Mouse (Mus musculus) limb, embryonic 10.5 days (tissue): Measurements from ENCODE around the gene Fbxo24. TPM values are rescaled to one million over a fixed set of nuclear protein-coding genes. Genes with fewer than 3 reads are reported as not detected.

ENCODE experiments used
- DNase-seq: peaks from one replicate; pipeline ENCODE4 v3.0.0-alpha.2; 2017; ENCODE audit warnings: low spot score
- H3K27ac ChIP-seq: fragments of 300-500 bp; sonication (generic); 2 replicates; pipeline ENCODE4 v1.5.1; 2016; ENCODE audit warnings: mild to moderate bottlenecking
- H3K27me3 ChIP-seq: fragments of 300-500 bp; sonication (generic); 2 replicates; pipeline ENCODE4 v1.6.1; 2016; ENCODE audit warnings: low read depth, mild to moderate bottlenecking; ENCODE audit not compliant: poor library complexity, severe bottlenecking
- H3K36me3 ChIP-seq: fragments of 300-500 bp; sonication (generic); 2 replicates; pipeline ENCODE4 v1.6.1; 2016; ENCODE audit warnings: mild to moderate bottlenecking, moderate library complexity
- H3K4me1 ChIP-seq: fragments of 300-500 bp; sonication (generic); 2 replicates; pipeline ENCODE4 v1.6.1; 2016
- H3K4me3 ChIP-seq: fragments of 300-500 bp; sonication (generic); 2 replicates; pipeline ENCODE4 v1.5.1; 2016; ENCODE audit warnings: mild to moderate bottlenecking, moderate library complexity
- H3K9me3 ChIP-seq: fragments of 300-500 bp; sonication (generic); replicated peaks from 2 replicates; pipeline ENCODE4 v1.6.1; 2016; ENCODE audit warnings: mild to moderate bottlenecking
- WGBS: fragments of 180-500 bp; shearing (Covaris S2); methylation state at CpG from one replicate; pipeline ENCODE4 v1.1.7; 2016; 5-methylcytosine and 5-hydroxymethylcytosine counted together
- polyA plus RNA-seq: library from polyadenylated mRNA; unstranded; fragments of >200 nt; fragmentation: Nextera tagmentation; extraction: Ambion mirVana; gene quantifications from 2 replicates; pipeline ENCODE4 v1.2.1, GENCODE M21; 2016

Fbxo24 gene
- polyA plus RNA-seq, 1 experiment from 2014 or later = 0.60 TPM

- Histone ChIP-seq H3K4me3 (no peak overlapping the region), H3K27ac (no peak overlapping the region), H3K36me3 (peaks cover 48% of the 10 kb centered on the region), H3K4me1 (peaks cover 22% of the 10 kb centered on the region), H3K9me3 (no peaks in the 10 kb centered on the region), H3K27me3 (no peaks in the 10 kb centered on the region)
- WGBS = 94% methylated on average over 10 of the region's 10 CpGs
- DNase-seq = no peak
Measured at GRCm38 (mm10) chr5:137653366-137653765, 24.6 kb upstream of the Fbxo24 start.

GRCm38 (mm10) chr5:137652474-137652873 lies 23.7 kb upstream of the Fbxo24 start:
- no peaks in the 10 kb centered on the region for H3K27me3 ChIP-seq
- H3K4me1 ChIP-seq = peaks cover 31% of the 10 kb centered on the region
- H3K9me3 ChIP-seq = no peaks in the 10 kb centered on the region
- DNase-seq = peak; percentile 74
- peaks cover 43% of the 10 kb centered on the region for H3K36me3 ChIP-seq
- H3K4me3 ChIP-seq = no peak overlapping the region
- 0 out of 2 replicates have a peak overlapping the region, but pooled peaks have one; percentile 30 for H3K27ac ChIP-seq
- WGBS = 25% methylated on average over 3 of the region's 3 CpGs

DNA sequence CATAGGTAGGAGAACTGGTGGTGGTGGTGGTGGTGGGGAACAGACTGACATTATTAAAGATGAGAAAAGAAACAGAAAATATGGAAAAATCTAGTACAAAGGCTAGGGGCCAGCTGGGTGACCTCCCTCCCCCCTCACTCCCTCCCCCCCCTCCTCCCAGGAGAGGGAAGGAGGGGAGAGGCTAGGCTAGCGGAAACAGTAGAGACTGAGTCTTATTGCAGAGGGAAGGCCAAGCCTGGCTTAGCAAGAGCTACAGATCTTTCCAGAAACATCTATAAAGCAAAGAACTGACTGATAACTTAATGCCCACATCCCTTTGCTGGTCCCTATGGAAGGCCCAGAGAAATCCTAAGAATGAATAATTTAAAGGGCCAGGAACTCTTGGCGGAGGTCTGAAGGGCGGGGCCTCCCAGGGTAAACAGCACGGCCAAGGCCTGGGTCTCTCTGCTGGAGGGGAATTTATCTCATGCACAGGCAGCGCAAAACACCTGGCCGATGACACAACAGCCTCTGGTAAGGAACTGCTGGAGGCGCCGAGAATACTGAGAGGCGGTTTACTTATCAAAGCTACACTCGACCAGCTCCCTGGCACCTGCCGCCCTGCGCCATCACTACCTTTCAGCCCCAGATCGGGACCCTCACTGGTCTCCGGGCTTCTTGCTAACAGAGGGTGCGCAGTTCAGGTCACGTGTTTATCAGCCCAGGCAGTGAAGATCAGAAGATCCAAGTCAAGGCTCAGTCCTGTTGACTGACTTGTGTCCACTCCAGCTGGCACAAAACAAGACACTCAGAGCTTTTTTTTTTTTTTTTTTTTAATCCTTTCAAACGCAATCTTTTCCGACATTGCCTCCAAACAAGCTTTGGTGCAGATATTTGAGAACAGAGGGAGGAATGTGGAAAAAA lies 21.1 kb upstream of the Fbxo24 start:
- peak overlapping the region; percentile 28; the same call in 1 of the 2 replicates for H3K4me3 ChIP-seq
- DNase-seq = peak; percentile 50
- peak overlapping the region; percentile 53 for H3K27ac ChIP-seq
- peaks cover 45% of the 10 kb centered on the region for H3K4me1 ChIP-seq
- H3K27me3 ChIP-seq = peaks cover 25% of the 10 kb centered on the region
- H3K9me3 ChIP-seq = no peaks in the 10 kb centered on the region
- H3K36me3 ChIP-seq = peaks cover 36% of the 10 kb centered on the region
- 11% methylated on average over 18 of the region's 18 CpGs for WGBS

GRCm38 (mm10) chr5:137649251-137649650 lies 20.4 kb upstream of the Fbxo24 start:
- H3K27me3 ChIP-seq = peaks cover 32% of the 10 kb centered on the region
- DNase-seq = no peak
- no peak overlapping the region for H3K4me3 ChIP-seq
- peaks cover 30% of the 10 kb centered on the region for H3K36me3 ChIP-seq
- peak overlapping the region; percentile 77 for H3K27ac ChIP-seq
- peaks cover 49% of the 10 kb centered on the region for H3K4me1 ChIP-seq
- 59% methylated on average over 4 of the region's 4 CpGs for WGBS
- no peaks in the 10 kb centered on the region for H3K9me3 ChIP-seq

DNA sequence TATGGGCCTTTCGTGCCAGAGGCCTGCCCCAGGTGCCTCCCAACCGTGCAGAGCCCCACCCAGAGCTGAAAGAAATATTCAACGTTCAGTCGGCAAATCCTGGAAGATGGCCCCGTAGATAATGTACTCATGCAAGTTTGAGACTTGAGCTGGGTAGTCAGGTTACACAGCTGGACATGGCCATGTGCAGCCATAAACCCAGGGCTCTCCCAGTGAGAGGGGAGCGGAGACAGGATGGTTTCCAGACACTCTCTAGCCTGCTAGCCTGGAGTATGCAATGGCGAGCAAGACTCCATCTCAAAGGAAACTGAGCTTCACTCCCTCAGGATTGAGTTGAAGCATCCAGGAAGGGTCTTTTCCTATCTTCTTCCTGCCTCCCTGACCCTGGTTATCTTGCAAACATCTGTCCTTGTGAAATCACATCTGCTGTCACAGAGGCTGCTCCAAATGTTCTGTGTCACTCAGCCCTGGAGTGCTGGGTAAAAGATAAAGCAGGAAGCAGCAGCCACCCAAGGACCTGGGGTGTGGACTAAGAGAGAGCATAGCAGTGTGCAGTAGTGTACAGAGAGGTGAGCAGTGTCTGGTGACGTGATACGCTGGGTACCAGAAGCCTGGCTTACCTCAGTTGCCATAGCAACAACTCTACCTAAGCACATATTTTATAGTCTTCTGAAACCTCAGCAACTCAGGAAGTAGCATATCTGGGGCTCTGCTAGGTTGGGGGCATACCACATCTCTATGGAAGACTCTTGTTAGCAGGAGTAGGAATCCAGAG lies 19.2 kb upstream of the Fbxo24 start:
- peak overlapping the region; percentile 21; the same call in 1 of the 2 replicates for H3K4me3 ChIP-seq
- peak; percentile 43 for DNase-seq
- H3K27ac ChIP-seq = peak overlapping the region; percentile 77
- peaks cover 44% of the 10 kb centered on the region for H3K27me3 ChIP-seq
- H3K4me1 ChIP-seq = peaks cover 54% of the 10 kb centered on the region
- no peaks in the 10 kb centered on the region for H3K9me3 ChIP-seq
- WGBS = 56% methylated on average over 9 of the region's 9 CpGs
- H3K36me3 ChIP-seq = peaks cover 23% of the 10 kb centered on the region

GRCm38 (mm10) chr5:137645652-137646091 lies 16.9 kb upstream of the Fbxo24 start, which contains the start of gene Irs3:
TSS of gene Irs3 (minus strand) at chr5:137645714.
- peak within 1 kb of the TSS; percentile 50 for H3K4me3 ChIP-seq
- WGBS = 9% methylated on average over 11 of the region's 11 CpGs
- H3K27ac ChIP-seq = peak within 1 kb of the TSS; percentile 50
- H3K9me3 ChIP-seq = no peaks in the 10 kb centered on the region
- H3K27me3 ChIP-seq = peaks cover 52% of the 10 kb centered on the region
- DNase-seq = no peak
- peaks cover 60% of the 10 kb centered on the region for H3K4me1 ChIP-seq
- H3K36me3 ChIP-seq = peaks cover 28% of the 10 kb centered on the region

- 2% methylated on average over 44 of the region's 44 CpGs for WGBS
- peaks cover 52% of the 10 kb centered on the region for H3K27me3 ChIP-seq
- peak overlapping the region; percentile 26; the same call in 1 of the 2 replicates for H3K27ac ChIP-seq
- peaks cover 34% of the 10 kb centered on the region for H3K36me3 ChIP-seq
- peaks cover 64% of the 10 kb centered on the region for H3K4me1 ChIP-seq
- H3K9me3 ChIP-seq = no peaks in the 10 kb centered on the region
- peak; percentile 66 for DNase-seq
- H3K4me3 ChIP-seq = peak overlapping the region; percentile 50
Measured at GRCm38 (mm10) chr5:137645091-137645651, 16.4 kb upstream of the Fbxo24 start.

DNA sequence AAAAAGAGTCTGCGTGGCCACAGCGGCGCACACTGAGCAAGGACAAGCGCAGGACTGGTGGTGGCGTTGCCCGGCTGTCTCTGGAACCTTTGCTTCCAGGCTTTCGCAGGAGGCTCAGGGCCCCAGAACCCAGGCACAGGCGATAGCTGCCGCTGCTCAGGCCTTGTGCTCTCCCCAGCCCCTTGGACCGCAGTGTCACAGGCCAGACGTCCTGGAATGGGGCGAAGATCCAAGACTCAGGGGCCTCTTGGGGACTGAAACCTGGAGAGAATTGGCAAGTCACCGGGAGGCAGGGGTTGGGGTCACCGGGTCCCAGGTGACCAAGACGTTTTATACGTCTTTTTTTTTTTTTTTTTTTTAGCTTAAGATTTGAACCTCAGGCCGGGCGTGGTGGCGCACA lies 15.7 kb upstream of the Fbxo24 start:
- H3K4me1 ChIP-seq = peaks cover 58% of the 10 kb centered on the region

DNA sequence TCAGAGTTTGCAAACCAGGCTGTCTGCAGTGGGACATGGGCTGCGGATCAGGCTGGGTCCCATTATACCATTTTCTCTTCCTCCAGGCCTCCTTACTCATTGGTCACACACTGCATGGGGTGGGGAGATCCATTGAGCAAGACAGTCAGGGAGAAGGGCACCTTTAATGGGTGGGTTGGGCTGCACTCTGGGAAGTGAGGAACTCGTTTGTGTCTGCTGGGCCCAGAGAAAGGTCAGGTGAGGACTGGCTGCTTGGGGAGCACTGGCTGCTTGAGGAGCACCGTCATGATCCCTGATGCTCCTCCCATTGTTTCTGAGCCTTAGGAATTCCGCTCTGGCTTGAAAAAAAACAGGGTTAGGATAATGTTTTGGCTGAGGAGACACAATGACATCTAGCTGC lies 14.1 kb upstream of the Fbxo24 start:
- H3K4me1 ChIP-seq = peaks cover 42% of the 10 kb centered on the region
- H3K27me3 ChIP-seq = peaks cover 52% of the 10 kb centered on the region
- DNase-seq = no peak
- no peak overlapping the region for H3K4me3 ChIP-seq
- H3K27ac ChIP-seq = no peak overlapping the region
- H3K9me3 ChIP-seq = no peaks in the 10 kb centered on the region
- H3K36me3 ChIP-seq = peaks cover 56% of the 10 kb centered on the region
- 61% methylated on average over 4 of the region's 4 CpGs for WGBS

More for the DNA sequence above, 15.7 kb upstream of the Fbxo24 start:
- H3K27me3 ChIP-seq = peaks cover 52% of the 10 kb centered on the region
- H3K27ac ChIP-seq = peak overlapping the region; percentile 50; the same call in 1 of the 2 replicates
- no peak for DNase-seq
- peak overlapping the region; percentile 21; the same call in 1 of the 2 replicates for H3K4me3 ChIP-seq
- 42% methylated on average over 19 of the region's 19 CpGs for WGBS
- no peaks in the 10 kb centered on the region for H3K9me3 ChIP-seq
- H3K36me3 ChIP-seq = peaks cover 40% of the 10 kb centered on the region

DNA sequence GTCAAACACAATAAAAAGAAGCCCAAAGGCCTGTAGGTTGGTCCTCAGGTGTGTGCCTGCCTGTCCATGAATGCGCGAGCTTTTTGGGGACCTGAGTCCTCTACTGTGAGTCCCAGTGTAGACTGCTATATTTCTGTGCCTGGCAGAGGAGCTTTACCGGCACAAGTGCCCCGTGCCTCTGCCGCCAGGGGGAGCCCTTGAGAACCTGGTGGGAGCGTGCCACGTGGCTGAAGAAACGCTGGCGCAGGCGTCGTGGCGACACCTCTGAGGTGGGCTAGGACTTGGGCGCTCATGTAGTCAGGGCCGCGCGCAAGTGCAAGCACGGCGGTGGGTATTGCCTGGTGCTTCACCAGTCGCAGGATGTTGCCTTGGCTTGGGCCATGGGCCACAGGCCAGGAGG lies 12.3 kb upstream of the Fbxo24 start, which contains the start of gene Sap25:
Gene Sap25, plus strand, starts transcription at position 281 of the 400 bp plus-strand sequence.
- Histone ChIP-seq H3K27me3 (peaks cover 38% of the 10 kb centered on the region), H3K9me3 (no peaks in the 10 kb centered on the region), H3K4me3 (no peak within 1 kb of the TSS), H3K36me3 (peaks cover 75% of the 10 kb centered on the region), H3K4me1 (peaks cover 32% of the 10 kb centered on the region), H3K27ac (no peak within 1 kb of the TSS)
- no peak for DNase-seq
- WGBS = 88% methylated on average over 19 of the region's 19 CpGs

- Histone ChIP-seq H3K4me1 (peaks cover 19% of the 10 kb centered on the region), H3K9me3 (no peaks in the 10 kb centered on the region), H3K27me3 (peaks cover 23% of the 10 kb centered on the region), H3K4me3 (no peak overlapping the region), H3K27ac (no peak overlapping the region), H3K36me3 (peaks cover 90% of the 10 kb centered on the region)
- 82% methylated on average over 7 of the region's 7 CpGs for WGBS
- no peak for DNase-seq
Measured at GRCm38 (mm10) chr5:137639472-137639871, 10.7 kb upstream of the Fbxo24 start.

DNA sequence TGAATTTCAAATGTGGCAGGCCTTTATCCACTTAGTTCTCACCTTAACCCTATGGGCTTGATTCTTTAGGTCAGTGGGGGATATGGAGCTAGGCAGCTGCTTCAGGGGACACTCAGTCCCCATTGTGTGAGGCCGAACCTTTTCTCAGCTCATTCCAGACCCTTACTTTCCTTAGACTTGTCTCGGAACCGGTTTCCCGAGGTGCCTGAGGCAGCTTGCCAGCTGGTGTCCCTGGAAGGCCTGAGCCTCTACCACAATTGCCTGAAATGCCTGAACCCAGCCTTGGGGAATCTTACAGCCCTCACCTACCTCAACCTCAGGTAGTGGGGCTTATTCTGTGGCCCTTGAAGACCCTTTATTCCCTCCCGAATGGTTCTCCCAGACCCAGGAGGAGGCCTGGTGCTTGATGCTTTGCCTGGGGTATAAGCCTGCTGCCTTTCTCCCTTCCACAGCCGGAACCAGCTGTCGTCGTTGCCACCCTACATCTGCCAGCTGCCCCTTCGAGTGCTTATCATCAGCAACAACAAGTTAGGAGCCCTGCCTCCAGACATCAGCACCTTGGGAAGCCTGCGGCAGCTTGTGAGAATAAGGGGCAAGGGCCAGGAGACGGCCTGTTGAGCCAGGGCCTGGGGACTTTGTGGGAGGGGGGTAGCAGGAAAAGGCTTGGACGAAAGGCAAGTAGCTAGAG lies 4.7 kb upstream of the Fbxo24 start:
- no peak overlapping the region for H3K4me3 ChIP-seq

More for the DNA sequence above, 4.7 kb upstream of the Fbxo24 start:
- no peak overlapping the region for H3K27ac ChIP-seq
- WGBS = 85% methylated on average over 12 of the region's 12 CpGs
- peaks cover 71% of the 10 kb centered on the region for H3K36me3 ChIP-seq
- H3K27me3 ChIP-seq = no peaks in the 10 kb centered on the region
- no peak for DNase-seq
- H3K9me3 ChIP-seq = no peaks in the 10 kb centered on the region
- peaks cover 31% of the 10 kb centered on the region for H3K4me1 ChIP-seq
